Mouse (Mus musculus) spleen, adult 2 months (tissue): ENCODE measurements around the gene Zfp229. TPM values are rescaled to one million over a fixed set of nuclear protein-coding genes. Genes with fewer than 3 reads are reported as not detected.
"Not testable (repeated sequence)": the region's sequence is repeated elsewhere in the genome, so short reads cannot be mapped to it uniquely, and the experiment has no call there.

Source experiments
- DNase-seq, 2 experiments: peaks; one replicate each; pipeline versions ENCODE4 v3.0.0 to v3.0.0-alpha.2; 2012 to 2021; ENCODE audit warnings: low spot score in 2 of 2, low read depth in 1 of 2
- H3K27ac ChIP-seq: fragments of 200-500 bp; 2 replicates; pipeline ENCODE4 v1.5.1; 2012; ENCODE audit warnings: low read length, inconsistent platforms; ENCODE audit not compliant: insufficient read depth
- H3K27me3 ChIP-seq: fragments of 200-500 bp; 2 replicates; pipeline ENCODE4 v1.6.1; 2012; ENCODE audit warnings: mild to moderate bottlenecking, moderate library complexity, low read length, inconsistent platforms; ENCODE audit not compliant: control insufficient read depth, insufficient read depth
- H3K36me3 ChIP-seq: fragments of 200-500 bp; 2 replicates; pipeline ENCODE4 v1.6.1; 2012; ENCODE audit warnings: mild to moderate bottlenecking, low read length, inconsistent platforms; ENCODE audit not compliant: control insufficient read depth, insufficient read depth
- H3K4me1 ChIP-seq: fragments of 200-500 bp; 2 replicates; pipeline ENCODE4 v1.6.1; 2011; ENCODE audit warnings: inconsistent platforms; ENCODE audit not compliant: control insufficient read depth, insufficient read depth, insufficient read length
- H3K4me3 ChIP-seq: fragments of 200-500 bp; 2 replicates; pipeline ENCODE4 v1.5.1; 2011; ENCODE audit warnings: mild to moderate bottlenecking, inconsistent platforms; ENCODE audit not compliant: insufficient read depth, insufficient read length; ENCODE audit errors: extremely low read depth
- CTCF ChIP-seq: fragments of 200-500 bp; IDR thresholded peaks from 2 replicates; pipeline ENCODE4 v1.5.1; 2011; ENCODE audit warnings: mild to moderate bottlenecking, inconsistent platforms; ENCODE audit not compliant: insufficient read depth, insufficient read length, insufficient replicate concordance; ENCODE audit errors: extremely low read depth
- POLR2A ChIP-seq: fragments of 200-500 bp; IDR thresholded peaks from 2 replicates; pipeline ENCODE4 v1.6.1; 2011; ENCODE audit warnings: low read depth, low read length, inconsistent platforms
- WGBS: fragments of 180-500 bp; shearing (Covaris S2); methylation state at CpG from one replicate; pipeline ENCODE4 v1.1.7; 2018; 5-methylcytosine and 5-hydroxymethylcytosine counted together
- polyA plus RNA-seq: library from polyadenylated mRNA; depleted of rRNA; stranded (reverse); fragments of >200 nt; gene quantifications from 2 replicates; pipeline ENCODE4 v1.2.3, GENCODE M21; 2012

Zfp229 gene
- polyA plus RNA-seq, 1 experiment: 0.56 TPM

DNA sequence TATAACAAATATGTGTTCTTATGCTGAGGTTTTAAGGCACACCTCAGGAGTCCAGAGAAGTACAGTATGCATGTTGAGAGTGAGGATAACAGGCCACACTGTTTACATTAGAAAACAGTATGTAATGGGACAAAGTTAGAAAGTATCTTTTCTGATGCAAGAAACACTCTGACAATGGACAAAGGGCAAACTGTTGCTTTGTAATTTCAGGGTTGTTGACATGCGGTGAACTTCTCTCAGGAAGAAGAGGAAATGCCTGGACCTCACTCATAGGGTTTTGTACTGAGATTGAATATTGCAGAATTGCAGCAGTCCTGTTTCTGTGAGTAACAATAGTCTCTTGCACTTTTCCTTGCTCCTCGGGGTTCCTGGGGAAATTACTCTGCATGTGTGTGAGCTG lies 22.2 kb upstream of the Zfp229 start:
- no peaks in the 10 kb centered on the region for H3K27me3 ChIP-seq
- no peak overlapping the region for H3K27ac ChIP-seq
- H3K36me3 ChIP-seq: 0 out of 2 replicates have a peak, but pooled peaks cover under 1% of the 10 kb centered on the region
- no peak overlapping the region for H3K4me3 ChIP-seq
- DNase-seq: no peak
- TF ChIP-seq POLR2A (no peak), CTCF (no peak)
- peaks cover 3% of the 10 kb centered on the region; the same call in 1 of the 2 replicates for H3K4me1 ChIP-seq
- WGBS: 13% methylated on average over 2 of the region's 2 CpGs

DNA sequence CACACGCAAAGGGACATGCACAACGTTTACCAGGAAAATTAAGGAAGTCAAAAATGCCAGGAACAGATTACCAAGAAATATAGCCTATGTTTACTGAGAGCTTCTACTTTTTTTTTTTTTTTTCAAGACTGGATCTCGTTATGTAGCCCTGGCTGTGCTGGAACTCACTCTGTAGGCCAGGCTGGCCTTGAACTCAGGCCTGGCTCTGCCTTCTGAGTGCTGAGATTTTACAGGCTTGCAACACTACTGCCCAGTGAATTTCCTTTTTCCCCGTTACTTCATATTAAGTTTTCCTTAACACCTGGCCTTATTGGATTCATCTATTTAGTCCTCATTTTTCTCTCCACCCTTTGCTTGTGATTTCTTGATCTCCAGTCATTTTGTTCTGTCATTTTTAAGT lies 2.5 kb downstream of the Zfp229 start:
- TF ChIP-seq POLR2A (no peak), CTCF (no peak)
- 65% methylated on average over 4 of the region's 4 CpGs for WGBS
- Histone ChIP-seq H3K27me3 (no peaks in the 10 kb centered on the region), H3K4me1 (0 out of 2 replicates have a peak, but pooled peaks cover 2% of the 10 kb centered on the region), H3K27ac (0 out of 2 replicates have a peak overlapping the region, but pooled peaks have one; percentile 66), H3K36me3 (no peaks in the 10 kb centered on the region), H3K4me3 (0 out of 2 replicates have a peak overlapping the region, but pooled peaks have one; percentile 85)
- DNase-seq: no peak

DNA sequence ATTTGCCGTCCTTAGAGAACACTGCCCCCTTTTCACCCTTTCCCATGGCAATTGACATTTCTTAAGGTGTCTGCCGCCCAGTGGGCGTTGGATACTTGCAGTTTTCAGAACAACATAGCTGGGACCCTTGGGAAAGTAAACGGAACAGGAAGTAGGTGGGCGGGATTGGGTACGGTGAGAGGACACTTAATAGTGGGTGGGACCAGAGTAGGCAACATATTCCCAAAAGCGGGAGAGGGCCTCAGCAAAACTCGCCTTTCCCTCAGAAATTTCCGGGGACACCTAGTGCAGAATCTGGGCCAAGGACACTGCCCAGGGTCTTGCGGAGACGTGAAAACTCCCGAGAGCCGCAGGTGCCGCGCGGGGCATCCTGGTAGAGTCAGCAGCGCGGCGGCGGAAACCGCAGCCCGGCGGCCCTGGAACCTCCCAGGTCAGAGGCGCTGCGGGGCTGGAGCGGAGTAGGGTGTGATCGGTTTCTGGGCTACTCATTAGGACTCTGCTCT lies 3.0 kb downstream of the Zfp229 start:
- TF ChIP-seq POLR2A (no peak), CTCF (no peak)
- peak; percentile 19 to 56 for DNase-seq
- H3K27me3 ChIP-seq: no peaks in the 10 kb centered on the region
- H3K27ac ChIP-seq: peak overlapping the region; percentile 66
- H3K4me1 ChIP-seq: 0 out of 2 replicates have a peak, but pooled peaks cover 2% of the 10 kb centered on the region
- under 1% methylated on average over 27 of the region's 27 CpGs for WGBS
- no peaks in the 10 kb centered on the region; the same call in 1 of the 2 replicates for H3K36me3 ChIP-seq
- peak overlapping the region; percentile 85 for H3K4me3 ChIP-seq

DNA sequence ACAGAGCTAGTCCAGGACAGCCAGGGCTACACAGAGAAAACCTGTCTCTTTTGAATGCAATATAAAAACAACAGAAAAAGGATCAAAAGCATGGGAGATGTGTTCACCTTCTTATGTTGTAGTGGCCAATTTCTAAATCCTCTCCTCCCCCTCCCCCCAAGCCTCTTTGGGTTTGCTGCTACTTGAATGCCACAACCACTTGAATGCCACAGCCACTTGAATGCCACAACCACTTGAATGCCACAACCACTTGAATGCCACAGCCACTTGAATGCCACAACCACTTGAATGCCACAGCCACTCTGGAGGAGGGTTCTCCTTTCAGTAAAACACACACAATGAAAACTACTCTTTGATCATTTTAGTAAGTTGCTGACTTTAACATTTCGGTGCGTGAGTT lies 22.2 kb downstream of the Zfp229 start:
- no peaks in the 10 kb centered on the region for H3K36me3 ChIP-seq
- DNase-seq: no peak
- no peak for TF ChIP-seq CTCF
- TF ChIP-seq POLR2A: no peak
- peaks cover 2% of the 10 kb centered on the region; the same call in 1 of the 2 replicates for H3K27me3 ChIP-seq
- WGBS: 76% methylated on average over 2 of the region's 2 CpGs
- no peak overlapping the region for H3K27ac ChIP-seq
- H3K4me1 ChIP-seq: no peaks in the 10 kb centered on the region
- no peak overlapping the region for H3K4me3 ChIP-seq

DNA sequence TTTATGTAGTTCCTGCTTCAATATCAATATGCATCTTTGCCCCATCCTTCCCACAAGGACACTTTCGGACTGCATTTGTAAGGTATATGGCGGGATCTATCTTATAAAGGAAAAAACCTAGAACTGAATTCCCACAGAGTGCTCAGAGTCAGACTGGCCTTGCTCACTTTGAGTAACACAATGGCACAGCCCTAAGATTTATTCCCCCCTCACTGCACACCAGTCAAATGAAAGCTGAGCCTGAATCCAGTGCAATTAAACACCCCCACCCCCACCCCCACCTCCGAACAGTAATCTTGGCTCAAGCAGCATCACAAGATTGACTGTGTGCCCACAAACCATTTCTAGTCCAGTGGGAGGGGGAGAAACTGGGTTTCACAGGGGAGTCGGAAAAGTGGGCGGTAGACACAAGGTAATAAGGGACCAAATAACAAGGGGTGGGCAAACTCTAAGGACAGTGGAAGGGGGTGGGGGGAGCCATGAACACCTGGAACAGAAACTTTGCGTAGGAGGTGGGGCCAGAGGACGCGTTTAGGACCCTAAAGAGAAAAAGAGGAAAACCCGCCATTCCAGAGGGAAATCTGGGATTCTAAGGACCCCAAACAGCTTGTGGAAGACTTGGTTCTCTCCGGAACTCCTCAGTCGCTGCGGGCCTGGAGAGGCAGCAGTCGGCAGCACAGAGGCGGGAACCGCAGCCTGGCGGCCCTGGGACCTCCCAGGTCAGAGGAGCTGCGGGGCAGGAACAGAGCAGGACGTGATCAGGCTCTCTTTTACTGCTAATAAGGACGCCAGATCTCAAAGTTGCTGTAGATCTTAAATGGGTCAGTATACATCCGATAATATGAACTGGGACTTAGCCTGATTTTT lies 23.0 kb downstream of the Zfp229 start:
- no peak overlapping the region for H3K4me3 ChIP-seq
- no peak overlapping the region for H3K27ac ChIP-seq
- H3K36me3 ChIP-seq: no peaks in the 10 kb centered on the region
- WGBS: 25% methylated on average over 20 of the region's 20 CpGs
- no peak for DNase-seq
- TF ChIP-seq CTCF (no peak), POLR2A (no peak)
- H3K4me1 ChIP-seq: no peaks in the 10 kb centered on the region
- peaks cover 2% of the 10 kb centered on the region; the same call in 1 of the 2 replicates for H3K27me3 ChIP-seq

DNA sequence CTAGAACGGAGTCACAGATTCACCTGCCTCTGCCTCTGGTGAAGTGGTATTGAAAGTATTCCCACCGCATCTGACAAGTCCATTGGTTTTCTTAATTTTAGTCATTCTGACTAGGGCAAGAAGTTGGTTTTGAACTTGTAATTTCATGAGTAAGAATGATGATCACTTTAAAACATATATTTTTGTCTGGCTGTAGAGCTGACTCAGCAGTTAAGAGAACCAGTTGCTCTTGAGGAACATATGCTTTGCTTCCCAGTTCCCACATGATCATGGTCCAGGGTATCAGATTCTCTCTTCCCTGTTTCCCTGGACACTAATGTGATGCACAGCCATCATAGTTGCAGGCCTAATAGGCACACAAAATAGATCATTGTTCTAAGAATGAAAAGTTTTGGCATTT lies 39.7 kb downstream of the Zfp229 start:
- H3K27me3 ChIP-seq: no peaks in the 10 kb centered on the region
- 87% methylated on average over 2 of the region's 2 CpGs for WGBS
- DNase-seq: no peak
- no peaks in the 10 kb centered on the region for H3K4me1 ChIP-seq
- TF ChIP-seq POLR2A (no peak), CTCF (no peak)
- H3K4me3 ChIP-seq: no peak overlapping the region
- H3K27ac ChIP-seq: no peak overlapping the region
- H3K36me3 ChIP-seq: no peaks in the 10 kb centered on the region

DNA sequence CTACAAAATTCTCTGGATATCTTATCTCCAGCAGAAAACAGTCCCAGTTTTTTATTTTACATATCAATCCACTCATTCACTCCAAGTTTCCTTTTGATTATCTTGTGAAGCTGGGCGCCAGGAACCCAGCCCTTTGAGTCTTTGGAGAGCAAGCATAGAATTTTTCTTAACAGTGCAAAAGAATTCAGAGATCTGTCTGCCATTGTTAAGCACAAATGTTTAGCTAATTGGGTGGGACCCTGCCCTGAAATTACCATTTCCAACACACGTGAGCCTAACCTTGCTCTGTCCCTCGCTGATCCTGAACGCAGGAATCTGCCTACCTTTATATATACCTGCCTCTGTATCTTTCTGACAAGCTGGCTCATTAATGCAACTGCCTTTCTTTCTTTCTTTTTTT lies 61.7 kb downstream of the Zfp229 start:
- WGBS: 80% methylated on average over 4 of the region's 4 CpGs
- TF ChIP-seq POLR2A (no peak), CTCF (no peak)
- no peak for DNase-seq

DNA sequence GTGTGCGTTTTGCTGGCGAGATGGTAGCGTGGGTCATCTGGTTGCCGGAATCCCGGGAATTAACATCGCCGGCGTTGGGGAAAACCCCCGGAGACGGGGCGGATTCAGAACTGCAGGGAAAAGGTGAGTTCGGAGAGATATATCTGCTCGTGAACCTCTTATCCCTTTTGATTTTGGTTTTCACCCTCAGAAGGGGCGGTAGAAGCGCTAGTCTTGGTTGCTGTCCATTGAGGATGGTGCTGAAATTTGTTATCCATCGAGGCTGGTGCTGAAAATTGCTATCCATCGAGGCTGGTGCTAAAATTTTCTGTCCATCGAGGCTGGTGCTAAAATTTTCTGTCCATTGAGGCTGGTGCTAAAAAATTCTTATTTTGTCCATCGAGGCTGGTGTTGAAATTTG lies 70.8 kb downstream of the Zfp229 start:
- H3K4me3 ChIP-seq, H3K4me1 ChIP-seq, DNase-seq, H3K36me3 ChIP-seq, H3K27ac ChIP-seq, H3K27me3 ChIP-seq: not testable (repeated sequence)
- 48% methylated on average over 19 of the region's 19 CpGs for WGBS

More for the DNA sequence above, 61.7 kb downstream of the Zfp229 start:
- H3K27me3 ChIP-seq: no peaks in the 10 kb centered on the region
- no peak overlapping the region for H3K4me3 ChIP-seq
- no peak overlapping the region for H3K27ac ChIP-seq
- H3K4me1 ChIP-seq: no peaks in the 10 kb centered on the region
- H3K36me3 ChIP-seq: no peaks in the 10 kb centered on the region
